Mouse (Mus musculus): Measurements from ENCODE around the gene Gm12184. TPM values are rescaled to one million over a fixed set of nuclear protein-coding genes. Genes with fewer than 3 reads are reported as not detected.

Gm12184 gene
- polyA plus RNA-seq, 1 experiment from 2014 or later: 4.5 TPM

- Histone ChIP-seq H3K36me3 (ENCODE audit: control insufficient read depth, insufficient read depth, low read length) (no peaks in the 10 kb centered on the region), H3K9me3 (ENCODE audit: control insufficient read depth, low read length) (no peaks in the 10 kb centered on the region), H3K4me1 (ENCODE audit: control insufficient read depth, insufficient read depth, low read length) (peaks cover 1% of the 10 kb centered on the region; the same call in 1 of the 2 replicates), H3K27me3 (ENCODE audit: control insufficient read depth, insufficient read depth, low read length) (no peaks in the 10 kb centered on the region), H3K27ac (replicated peaks; ENCODE audit: low read depth, low read length) (no peak overlapping the region), H3K4me2 (ENCODE audit: low read length) (no peak overlapping the region), H3K9ac (replicated peaks; ENCODE audit: low read length) (no peak overlapping the region), H3K4me3 (replicated peaks; ENCODE audit: low read depth, low read length) (no peak overlapping the region)
- peak; percentile 49 for DNase-seq
- no peak for ATAC-seq (ENCODE audit: low FRiP score, low TSS enrichment)
- 36% methylated on average over 7 of the region's 7 CpGs for WGBS
Measured at GRCm38 (mm10) chr11:48779450-48779849, 47.0 kb downstream of the Gm12184 start.

- Histone ChIP-seq H3K36me3 (ENCODE audit: control insufficient read depth, insufficient read depth, low read length) (no peaks in the 10 kb centered on the region), H3K27ac (replicated peaks; ENCODE audit: low read depth, low read length) (no peak overlapping the region)
- WGBS: 93% methylated on average over 9 of the region's 9 CpGs
Measured at GRCm38 (mm10) chr11:48777303-48777702, 49.2 kb downstream of the Gm12184 start.

DNA sequence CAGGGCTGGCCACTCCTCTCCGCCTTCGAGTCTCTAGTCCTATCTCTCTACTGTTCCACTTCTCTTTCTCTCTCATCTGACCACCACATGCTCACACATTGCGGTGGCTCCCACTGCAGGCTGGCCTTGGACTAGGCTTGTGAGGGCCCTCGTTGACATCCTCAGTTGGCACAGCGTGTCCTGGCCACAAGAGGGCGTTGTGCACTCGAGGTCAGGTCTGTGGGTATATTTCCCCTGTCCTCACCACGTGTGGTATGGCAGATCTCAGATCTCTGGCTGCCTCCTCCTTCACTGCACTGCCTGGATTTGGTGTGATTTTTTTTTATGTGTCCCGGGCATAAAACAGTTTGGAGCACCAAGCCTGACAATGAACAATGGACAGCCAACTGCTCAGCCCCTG is 49.8 kb downstream of the Gm12184 start:
- DNase-seq (no peak), ATAC-seq (ENCODE audit: low FRiP score, low TSS enrichment) (no peak; the same call in 1 of the 2 replicates)
- Histone ChIP-seq H3K4me3 (replicated peaks; ENCODE audit: low read depth, low read length) (no peak overlapping the region), H3K9ac (replicated peaks; ENCODE audit: low read length) (no peak overlapping the region), H3K4me2 (ENCODE audit: low read length) (no peak overlapping the region), H3K4me1 (ENCODE audit: control insufficient read depth, insufficient read depth, low read length) (peaks cover 5% of the 10 kb centered on the region; the same call in 1 of the 2 replicates), H3K36me3 (ENCODE audit: control insufficient read depth, insufficient read depth, low read length) (no peaks in the 10 kb centered on the region), H3K9me3 (ENCODE audit: control insufficient read depth, low read length) (no peaks in the 10 kb centered on the region), H3K27me3 (ENCODE audit: control insufficient read depth, insufficient read depth, low read length) (no peaks in the 10 kb centered on the region), H3K27ac (replicated peaks; ENCODE audit: low read depth, low read length) (no peak overlapping the region)
- 45% methylated on average over 9 of the region's 9 CpGs for WGBS

More at GRCm38 (mm10) chr11:48777303-48777702, 49.2 kb downstream of the Gm12184 start:
- Histone ChIP-seq H3K4me1 (ENCODE audit: control insufficient read depth, insufficient read depth, low read length) (peaks cover 5% of the 10 kb centered on the region; the same call in 1 of the 2 replicates), H3K27me3 (ENCODE audit: control insufficient read depth, insufficient read depth, low read length) (no peaks in the 10 kb centered on the region), H3K9me3 (ENCODE audit: control insufficient read depth, low read length) (no peaks in the 10 kb centered on the region), H3K4me2 (ENCODE audit: low read length) (no peak overlapping the region), H3K9ac (replicated peaks; ENCODE audit: low read length) (no peak overlapping the region), H3K4me3 (replicated peaks; ENCODE audit: low read depth, low read length) (no peak overlapping the region)
- ATAC-seq (ENCODE audit: low FRiP score, low TSS enrichment) (no peak), DNase-seq (no peak)

- peak; percentile 91 for DNase-seq
- Histone ChIP-seq H3K36me3 (ENCODE audit: control insufficient read depth, insufficient read depth, low read length) (no peaks in the 10 kb centered on the region), H3K27ac (replicated peaks; ENCODE audit: low read depth, low read length) (no peak overlapping the region), H3K4me3 (replicated peaks; ENCODE audit: low read depth, low read length) (no peak overlapping the region), H3K9ac (replicated peaks; ENCODE audit: low read length) (no peak overlapping the region), H3K4me2 (ENCODE audit: low read length) (peak overlapping the region; percentile 36; the same call in 1 of the 2 replicates), H3K27me3 (ENCODE audit: control insufficient read depth, insufficient read depth, low read length) (no peaks in the 10 kb centered on the region), H3K9me3 (ENCODE audit: control insufficient read depth, low read length) (no peaks in the 10 kb centered on the region), H3K4me1 (ENCODE audit: control insufficient read depth, insufficient read depth, low read length) (peaks cover 5% of the 10 kb centered on the region; the same call in 1 of the 2 replicates)
- ATAC-seq (ENCODE audit: low FRiP score, low TSS enrichment): no peak
- under 1% methylated on average over 7 of the region's 7 CpGs for WGBS
Measured at GRCm38 (mm10) chr11:48775483-48775882, 51.0 kb downstream of the Gm12184 start.

Other genes starting within 250 kb of the Gm12184 start
- 505 and 506 TPM in 2 replicates for gene Rack1, start 26.3 kb downstream of the Gm12184 start, polyA plus RNA-seq (2014; fragmentation: Nextera tagmentation; extraction: Ambion mirVana)
- gene Trim41, start 9.3 kb downstream of the Gm12184 start, polyA plus RNA-seq (2014; fragmentation: Nextera tagmentation; extraction: Ambion mirVana): 6.3 and 8.4 TPM in 2 replicates
- gene Trim7, start 515 bp downstream of the Gm12184 start, polyA plus RNA-seq (2014; fragmentation: Nextera tagmentation; extraction: Ambion mirVana): 0.75 and 1.6 TPM in 2 replicates
- gene Irgm1, start 45.0 kb upstream of the Gm12184 start, polyA plus RNA-seq (2014; fragmentation: Nextera tagmentation; extraction: Ambion mirVana): 1.4 and 5.0 TPM in 2 replicates
- 0.34 TPM in 1 of 2 replicates, not detected in the other for gene Gm5431, start 75.6 kb upstream of the Gm12184 start, polyA plus RNA-seq (2014; fragmentation: Nextera tagmentation; extraction: Ambion mirVana)
- 1.4 and 1.7 TPM in 2 replicates for gene Psme2b, start 119.5 kb upstream of the Gm12184 start, polyA plus RNA-seq (2014; fragmentation: Nextera tagmentation; extraction: Ambion mirVana)
- gene Olfr56, start 152.2 kb upstream of the Gm12184 start, polyA plus RNA-seq (2014; fragmentation: Nextera tagmentation; extraction: Ambion mirVana): not detected in 2 replicates
- gene 9930111J21Rik1, start 152.7 kb upstream of the Gm12184 start, polyA plus RNA-seq (2014; fragmentation: Nextera tagmentation; extraction: Ambion mirVana): 0.39 TPM in 1 of 2 replicates, not detected in the other
- gene Gm12185, start 165.6 kb upstream of the Gm12184 start, polyA plus RNA-seq (2014; fragmentation: Nextera tagmentation; extraction: Ambion mirVana): not detected in 2 replicates
- gene Tgtp1, start 167.5 kb upstream of the Gm12184 start, polyA plus RNA-seq (2014; fragmentation: Nextera tagmentation; extraction: Ambion mirVana): 0.74 TPM in 1 of 2 replicates, not detected in the other
- 0.04 and 0.46 TPM in 2 replicates for gene 9930111J21Rik2, start 224.6 kb upstream of the Gm12184 start, polyA plus RNA-seq (2014; fragmentation: Nextera tagmentation; extraction: Ambion mirVana)
- gene Tgtp2, start 237.6 kb upstream of the Gm12184 start, polyA plus RNA-seq (2014; fragmentation: Nextera tagmentation; extraction: Ambion mirVana): 0.76 TPM in 1 of 2 replicates, not detected in the other
- 0.16 and 3.5 TPM in 2 replicates for gene Ifi47, start 249.9 kb upstream of the Gm12184 start, polyA plus RNA-seq (2014; fragmentation: Nextera tagmentation; extraction: Ambion mirVana)